Mouse (Mus musculus): ENCODE results near the gene Vmn2r26.
"Not testable (repeated sequence)": the region's sequence is repeated elsewhere in the genome, so short reads cannot be mapped to it uniquely, and the experiment has no call there.

Vmn2r26 gene

DNA sequence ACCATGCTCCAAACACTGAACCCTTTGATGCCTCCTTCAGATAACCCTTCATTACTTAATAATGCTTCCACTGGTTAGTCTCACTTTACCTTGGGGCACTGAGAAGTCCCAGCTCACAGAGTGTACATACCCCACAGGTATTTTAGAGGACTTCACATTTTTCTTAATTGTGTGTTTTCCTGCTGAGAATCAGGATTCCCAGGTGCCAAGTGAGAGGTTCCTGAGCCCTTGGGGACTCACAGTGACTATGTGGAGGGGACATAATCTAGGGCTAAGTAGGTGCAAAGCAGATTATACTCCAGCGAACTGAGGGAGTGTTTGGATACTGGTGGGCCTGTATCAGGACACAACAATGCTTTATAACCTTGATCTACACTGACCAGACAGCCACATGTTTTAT is at the start of gene Vmn2r26:
Gene Vmn2r26 (plus strand): TSS at position 301 of the 400 bp plus-strand sequence.
- not testable (repeated sequence) for DNase-seq (ENCODE audit: low spot score)

DNA sequence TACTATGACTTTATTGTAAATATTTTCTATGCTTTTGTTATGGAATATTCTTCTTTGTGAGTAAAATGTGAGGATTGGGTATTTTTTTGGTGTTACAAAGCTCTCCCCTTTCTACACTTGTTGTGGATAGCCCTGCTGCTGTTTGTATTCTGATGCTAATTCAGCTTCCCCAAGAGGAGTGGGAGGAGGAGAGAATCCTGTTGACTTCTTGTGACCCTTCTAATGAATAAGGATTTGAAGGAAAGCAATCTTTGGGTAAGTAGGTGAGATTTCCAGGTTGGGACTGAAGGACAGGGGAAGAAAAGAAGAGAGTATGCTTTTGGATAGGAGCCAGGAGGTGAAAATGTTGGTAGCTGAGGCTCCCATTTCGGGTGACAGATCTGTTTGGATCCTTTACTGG is 3.5 kb upstream of the Vmn2r26 start:
- no peak for DNase-seq (ENCODE audit: low spot score)

DNA sequence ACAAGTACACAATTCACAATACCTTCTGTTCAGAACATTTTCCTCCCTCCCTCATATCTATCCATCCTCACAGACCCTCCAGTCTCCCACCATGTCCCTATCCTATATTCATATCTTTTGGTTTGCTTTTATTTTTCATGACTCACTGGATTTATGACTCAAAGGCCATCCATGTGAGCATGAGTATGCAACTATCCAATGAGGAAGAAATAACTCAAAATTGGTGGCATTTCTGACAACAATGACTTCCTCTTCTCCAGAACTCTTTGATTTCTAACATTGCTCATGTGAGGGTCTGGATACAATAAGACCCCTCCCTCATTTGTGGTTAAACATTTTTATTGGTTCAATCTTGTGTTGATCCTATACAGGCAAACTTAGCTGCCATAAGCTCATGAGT is 24.0 kb downstream of the Vmn2r26 start:
- no peak for DNase-seq (ENCODE audit: low spot score)

DNA sequence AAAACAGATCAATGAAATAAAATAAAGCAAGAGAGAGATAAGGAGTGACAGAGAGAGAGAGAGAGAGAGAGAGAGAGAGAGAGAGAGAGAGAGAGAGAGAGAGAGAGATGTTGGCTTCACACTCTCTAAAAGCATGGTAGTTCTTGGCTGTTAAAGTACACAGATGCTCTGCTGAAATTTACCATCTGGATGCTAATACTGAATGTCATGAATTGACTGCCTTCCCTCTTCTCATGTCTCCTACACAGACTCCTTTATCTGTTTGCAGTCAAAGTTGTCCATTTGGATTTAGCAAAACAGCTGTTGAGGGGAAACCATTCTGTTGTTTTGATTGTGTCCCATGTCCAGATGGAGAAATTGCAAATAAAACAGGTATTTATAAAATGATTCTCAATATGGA is 29.2 kb downstream of the Vmn2r26 start:
- DNase-seq (ENCODE audit: low spot score) = not testable (repeated sequence)

DNA sequence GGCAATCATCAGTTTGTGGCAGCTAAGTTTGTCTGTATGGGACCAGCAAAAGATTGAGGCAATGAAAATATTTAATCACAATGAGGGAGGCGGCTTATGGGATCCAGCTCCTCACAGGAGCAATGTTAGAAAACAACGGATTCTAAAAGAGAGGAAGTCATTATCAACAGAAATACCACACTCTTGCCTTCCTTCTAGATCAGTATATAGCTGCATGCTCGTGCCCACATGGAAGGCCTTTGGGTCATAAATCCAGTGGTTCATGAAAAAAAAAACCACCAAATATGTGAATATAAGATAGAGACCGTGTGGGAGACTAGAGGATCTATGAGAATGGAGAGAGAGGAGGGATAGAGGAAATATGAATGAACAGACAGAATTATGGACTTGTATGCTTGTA is 78.0 kb downstream of the Vmn2r26 start:
- DNase-seq (ENCODE audit: low spot score) = no peak
